Mouse (Mus musculus) lung, postnatal 0 days (tissue): Measurements from ENCODE around the gene D5Ertd579e.

Source experiments
- CTCF ChIP-seq: IDR thresholded peaks from 2 replicates; pipeline ENCODE4 v1.5.1; 2016; ENCODE audit warnings: antibody characterized with exemption, mild to moderate bottlenecking
- EP300 ChIP-seq: IDR thresholded peaks from 2 replicates; pipeline ENCODE4 v1.6.1; 2016; ENCODE audit warnings: antibody characterized with exemption, mild to moderate bottlenecking, control low read depth

DNA sequence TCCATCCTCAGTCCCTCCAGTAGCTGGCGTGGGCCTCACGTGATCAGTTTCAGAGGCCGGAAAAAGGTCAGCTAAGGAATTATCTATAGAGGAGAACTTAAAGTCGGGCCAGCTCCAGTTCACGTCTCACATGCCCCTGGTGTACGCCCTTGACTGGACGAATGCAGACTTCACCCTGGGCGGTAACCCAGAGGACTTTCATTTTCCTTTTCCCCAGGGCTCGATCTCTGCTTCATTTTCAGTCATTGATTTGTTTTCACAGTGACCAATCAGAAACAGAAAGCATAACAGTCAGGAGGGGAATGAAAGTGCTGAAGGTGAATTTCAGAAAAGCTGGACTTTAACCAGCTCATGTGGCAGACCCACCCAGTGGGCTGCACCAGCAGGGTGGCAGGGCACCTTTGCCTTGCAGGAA is 30.6 kb upstream of the D5Ertd579e start:
- TF ChIP-seq CTCF (no peak), EP300 (no peak)
